Mouse (Mus musculus) 3T3-L1 (cell line): ENCODE data around the gene Sars2.

Source experiments
- DNase-seq: peaks from one replicate; pipeline ENCODE4 v3.0.0-alpha.2; 2015; ENCODE audit warnings: low read depth, low spot score

Sars2 gene

GRCm38 (mm10) chr7:28778825-28779224, 37.0 kb downstream of the Sars2 start:
- DNase-seq: no peak

- peak; percentile 93 for DNase-seq
These were observed 38.4 kb downstream of the Sars2 start for GRCm38 (mm10) chr7:28780067-28780658.

- no peak for DNase-seq
These were observed 39.1 kb downstream of the Sars2 start for GRCm38 (mm10) chr7:28780857-28781256.

GRCm38 (mm10) chr7:28781261-28781663, 39.5 kb downstream of the Sars2 start:
- no peak for DNase-seq

- DNase-seq: no peak
These were observed 43.4 kb downstream of the Sars2 start for GRCm38 (mm10) chr7:28785161-28785560.

- no peak for DNase-seq
These were observed 46.1 kb downstream of the Sars2 start for GRCm38 (mm10) chr7:28787884-28788283.

- no peak for DNase-seq
These were observed 46.8 kb downstream of the Sars2 start, which contains the start of gene Rinl for GRCm38 (mm10) chr7:28788307-28789195. Gene Rinl (plus strand): TSS chr7:28788969.

GRCm38 (mm10) chr7:28789235-28789634, 47.4 kb downstream of the Sars2 start:
- no peak for DNase-seq

GRCm38 (mm10) chr7:28790066-28790806, 48.4 kb downstream of the Sars2 start:
- DNase-seq: no peak

- DNase-seq: peak; percentile 36
These were observed 49.9 kb downstream of the Sars2 start for GRCm38 (mm10) chr7:28791706-28792105.

- no peak for DNase-seq
These were observed 50.8 kb downstream of the Sars2 start for GRCm38 (mm10) chr7:28792391-28793185.

GRCm38 (mm10) chr7:28793834-28794233, 52.0 kb downstream of the Sars2 start:
- DNase-seq: peak; percentile 33

GRCm38 (mm10) chr7:28794496-28794895, 52.7 kb downstream of the Sars2 start:
- no peak for DNase-seq

- no peak for DNase-seq
These were observed 54.0 kb downstream of the Sars2 start for GRCm38 (mm10) chr7:28795832-28796231.

GRCm38 (mm10) chr7:28796562-28796975, 54.8 kb downstream of the Sars2 start:
- no peak for DNase-seq

GRCm38 (mm10) chr7:28799994-28800393, 58.2 kb downstream of the Sars2 start:
- no peak for DNase-seq

- peak; percentile 80 for DNase-seq
These were observed 59.7 kb downstream of the Sars2 start for GRCm38 (mm10) chr7:28801451-28801850.

GRCm38 (mm10) chr7:28801901-28802670, 60.3 kb downstream of the Sars2 start:
- peak; percentile 90 for DNase-seq

GRCm38 (mm10) chr7:28802846-28803588, 61.2 kb downstream of the Sars2 start:
- no peak for DNase-seq
